Mouse (Mus musculus) midbrain, embryonic 11.5 days (tissue): ENCODE results near the gene Gm17067. TPM values are rescaled to one million over a fixed set of nuclear protein-coding genes. Genes with fewer than 3 reads are reported as not detected.

Experiments
- polyA plus RNA-seq: library from polyadenylated mRNA; unstranded; fragments of >200 nt; fragmentation: Nextera tagmentation; extraction: Ambion mirVana; gene quantifications from 2 replicates; pipeline ENCODE4 v1.2.1, GENCODE M21; 2014

Gm17067 gene
- polyA plus RNA-seq, 1 experiment from 2014 or later, result not detected

Other genes starting within 250 kb of the Gm17067 start
- 12.3 and 12.8 TPM in 2 replicates for gene Zfp141, start 221.3 kb downstream of the Gm17067 start, polyA plus RNA-seq
- not detected in 2 replicates for gene Gm21028, start 148.4 kb downstream of the Gm17067 start, polyA plus RNA-seq
- 0.83 and 1.2 TPM in 2 replicates for gene Zfp977, start 134.5 kb downstream of the Gm17067 start, polyA plus RNA-seq
- gene Zfp976, start 84.4 kb downstream of the Gm17067 start, polyA plus RNA-seq, result 0.97 and 0.98 TPM in 2 replicates
- 8.3 and 8.6 TPM in 2 replicates for gene Zfp975, start 34.3 kb downstream of the Gm17067 start, polyA plus RNA-seq
- gene Vmn2r62, start 66.5 kb upstream of the Gm17067 start, polyA plus RNA-seq, result not detected in 2 replicates
- not detected in 2 replicates for gene Gm2381, start 140.2 kb upstream of the Gm17067 start, polyA plus RNA-seq
- gene Vmn2r63, start 206.8 kb upstream of the Gm17067 start, polyA plus RNA-seq, result not detected in 2 replicates